Mouse (Mus musculus) hindbrain, embryonic 12.5 days (tissue): ENCODE results near the gene Ppp6r2. TPM values are rescaled to one million over a fixed set of nuclear protein-coding genes. Genes with fewer than 3 reads are reported as not detected.

Source experiments
- ATAC-seq: fragments of 200-750 bp; cut with Nextera tagmentation; 2 replicates; pipeline ENCODE4 v1.8.0; 2017; ENCODE audit warnings: moderate TSS enrichment; ENCODE audit not compliant: low FRiP score
- H3K27ac ChIP-seq: fragments of 300-500 bp; sonication (generic); 2 replicates; pipeline ENCODE4 v1.5.1; 2016; ENCODE audit warnings: mild to moderate bottlenecking
- H3K27me3 ChIP-seq: fragments of 300-500 bp; sonication (generic); 2 replicates; pipeline ENCODE4 v1.6.1; 2016; ENCODE audit warnings: mild to moderate bottlenecking
- H3K36me3 ChIP-seq: fragments of 300-500 bp; sonication (generic); 2 replicates; pipeline ENCODE4 v1.6.1; 2016; ENCODE audit warnings: mild to moderate bottlenecking
- H3K4me1 ChIP-seq: fragments of 300-500 bp; sonication (generic); 2 replicates; pipeline ENCODE4 v1.6.1; 2016
- H3K4me2 ChIP-seq: fragments of 300-500 bp; sonication (generic); replicated peaks from 2 replicates; pipeline ENCODE4 v1.6.1; 2016; ENCODE audit warnings: mild to moderate bottlenecking
- H3K4me3 ChIP-seq: fragments of 300-500 bp; sonication (generic); 2 replicates; pipeline ENCODE4 v1.5.1; 2016; ENCODE audit warnings: mild to moderate bottlenecking
- H3K9ac ChIP-seq: fragments of 300-500 bp; sonication (generic); 2 replicates; pipeline ENCODE4 v1.6.1; 2016; ENCODE audit warnings: mild to moderate bottlenecking, moderate library complexity
- H3K9me3 ChIP-seq: fragments of 300-500 bp; sonication (generic); replicated peaks from 2 replicates; pipeline ENCODE4 v1.6.1; 2016; ENCODE audit warnings: mild to moderate bottlenecking
- WGBS: fragments of 180-500 bp; shearing (Covaris S2); methylation state at CpG from one replicate; pipeline ENCODE4 v1.1.7; 2016; 5-methylcytosine and 5-hydroxymethylcytosine counted together
- polyA plus RNA-seq: library from polyadenylated mRNA; unstranded; fragments of >200 nt; fragmentation: Nextera tagmentation; extraction: Ambion mirVana; gene quantifications from 2 replicates; pipeline ENCODE4 v1.2.1, GENCODE M21; 2016

Ppp6r2 gene
- polyA plus RNA-seq, 1 experiment from 2014 or later: 62.3 TPM

- Histone ChIP-seq H3K27me3 (no peaks in the 10 kb centered on the region), H3K36me3 (peaks cover 95% of the 10 kb centered on the region), H3K4me1 (no peaks in the 10 kb centered on the region), H3K9me3 (no peaks in the 10 kb centered on the region), H3K27ac (no peak overlapping the region), H3K4me3 (no peak overlapping the region), H3K9ac (no peak overlapping the region), H3K4me2 (no peak overlapping the region)
- 92% methylated on average over 13 of the region's 13 CpGs for WGBS
- ATAC-seq: no peak; the same call in 1 of the 2 replicates
Observed at GRCm38 (mm10) chr15:89300180-89300579, 88.8 kb downstream of the Ppp6r2 start.

- Histone ChIP-seq H3K27ac (no peak overlapping the region), H3K36me3 (peaks cover 95% of the 10 kb centered on the region)
- 97% methylated on average over 8 of the region's 8 CpGs for WGBS
Observed at GRCm38 (mm10) chr15:89300600-89300999, 89.2 kb downstream of the Ppp6r2 start.

GRCm38 (mm10) chr15:89305966-89306365 lies 94.6 kb downstream of the Ppp6r2 start:
- ATAC-seq: no peak
- Histone ChIP-seq H3K4me3 (no peak overlapping the region), H3K36me3 (peaks cover 67% of the 10 kb centered on the region), H3K9me3 (no peaks in the 10 kb centered on the region), H3K4me2 (no peak overlapping the region), H3K9ac (no peak overlapping the region), H3K27ac (no peak overlapping the region), H3K27me3 (no peaks in the 10 kb centered on the region), H3K4me1 (peaks cover 13% of the 10 kb centered on the region; the same call in 1 of the 2 replicates)
- WGBS: 64% methylated on average over 1 of the region's 1 CpGs

More at GRCm38 (mm10) chr15:89300600-89300999, 89.2 kb downstream of the Ppp6r2 start:
- no peak overlapping the region for H3K9ac ChIP-seq
- no peak overlapping the region for H3K4me2 ChIP-seq
- no peak overlapping the region for H3K4me3 ChIP-seq
- no peak for ATAC-seq
- no peaks in the 10 kb centered on the region for H3K27me3 ChIP-seq
- H3K9me3 ChIP-seq: no peaks in the 10 kb centered on the region
- no peaks in the 10 kb centered on the region for H3K4me1 ChIP-seq

GRCm38 (mm10) chr15:89307461-89307860 lies 96.1 kb downstream of the Ppp6r2 start:
- H3K9me3 ChIP-seq: no peaks in the 10 kb centered on the region
- ATAC-seq: no peak
- H3K4me1 ChIP-seq: peaks cover 17% of the 10 kb centered on the region; the same call in 1 of the 2 replicates
- H3K27me3 ChIP-seq: no peaks in the 10 kb centered on the region
- 94% methylated on average over 13 of the region's 13 CpGs for WGBS
- H3K36me3 ChIP-seq: peaks cover 52% of the 10 kb centered on the region
- no peak overlapping the region for H3K4me3 ChIP-seq
- H3K27ac ChIP-seq: no peak overlapping the region
- no peak overlapping the region for H3K9ac ChIP-seq
- H3K4me2 ChIP-seq: no peak overlapping the region

GRCm38 (mm10) chr15:89308406-89309139 lies 97.2 kb downstream of the Ppp6r2 start:
- no peaks in the 10 kb centered on the region for H3K27me3 ChIP-seq
- peaks cover 41% of the 10 kb centered on the region for H3K36me3 ChIP-seq
- H3K4me3 ChIP-seq: no peak overlapping the region
- no peak overlapping the region for H3K4me2 ChIP-seq
- peaks cover 26% of the 10 kb centered on the region for H3K4me1 ChIP-seq
- no peaks in the 10 kb centered on the region for H3K9me3 ChIP-seq
- WGBS: 90% methylated on average over 7 of the region's 7 CpGs
- no peak overlapping the region for H3K9ac ChIP-seq
- H3K27ac ChIP-seq: no peak overlapping the region
- ATAC-seq: no peak

- ATAC-seq: no peak
- no peak overlapping the region for H3K4me3 ChIP-seq
- no peak overlapping the region for H3K9ac ChIP-seq
- no peaks in the 10 kb centered on the region for H3K27me3 ChIP-seq
- no peaks in the 10 kb centered on the region for H3K9me3 ChIP-seq
- peaks cover 36% of the 10 kb centered on the region for H3K4me1 ChIP-seq
- no peak overlapping the region for H3K4me2 ChIP-seq
- peaks cover 26% of the 10 kb centered on the region for H3K36me3 ChIP-seq
- H3K27ac ChIP-seq: no peak overlapping the region
- WGBS: 79% methylated on average over 6 of the region's 6 CpGs
Observed at GRCm38 (mm10) chr15:89309962-89310498, 98.7 kb downstream of the Ppp6r2 start.

GRCm38 (mm10) chr15:89313359-89313758 lies 102.0 kb downstream of the Ppp6r2 start:
- Histone ChIP-seq H3K27ac (no peak overlapping the region), H3K27me3 (no peaks in the 10 kb centered on the region), H3K4me2 (peak overlapping the region; percentile 95), H3K4me1 (peaks cover 39% of the 10 kb centered on the region), H3K4me3 (peak overlapping the region; percentile 98; the same call in 1 of the 2 replicates), H3K9me3 (no peaks in the 10 kb centered on the region), H3K36me3 (no peaks in the 10 kb centered on the region), H3K9ac (0 out of 2 replicates have a peak overlapping the region, but pooled peaks have one; percentile 96)
- WGBS: 78% methylated on average over 4 of the region's 4 CpGs
- no peak for ATAC-seq

- 35% methylated on average over 3 of the region's 3 CpGs for WGBS
- Histone ChIP-seq H3K27ac (no peak overlapping the region), H3K4me1 (peaks cover 36% of the 10 kb centered on the region), H3K4me3 (peak overlapping the region; percentile 98), H3K9ac (peak overlapping the region; percentile 96), H3K36me3 (no peaks in the 10 kb centered on the region), H3K27me3 (no peaks in the 10 kb centered on the region), H3K4me2 (peak overlapping the region; percentile 95), H3K9me3 (no peaks in the 10 kb centered on the region)
- 0 out of 2 replicates have a peak, but pooled peaks have one; percentile 1 for ATAC-seq
Observed at GRCm38 (mm10) chr15:89314107-89314506, 102.8 kb downstream of the Ppp6r2 start.

- Histone ChIP-seq H3K4me3 (peak overlapping the region; percentile 98), H3K4me2 (peak overlapping the region; percentile 95), H3K27me3 (no peaks in the 10 kb centered on the region), H3K27ac (peak overlapping the region; percentile 44), H3K9ac (peak overlapping the region; percentile 96), H3K36me3 (no peaks in the 10 kb centered on the region), H3K9me3 (no peaks in the 10 kb centered on the region), H3K4me1 (peaks cover 36% of the 10 kb centered on the region)
- under 1% methylated on average over 58 of the region's 58 CpGs for WGBS
- ATAC-seq: peak; percentile 76
Observed at GRCm38 (mm10) chr15:89314511-89315189, 103.3 kb downstream of the Ppp6r2 start.

- peak within 1 kb of the TSS; percentile 95 for H3K4me2 ChIP-seq
- peak within 1 kb of the TSS; percentile 98 for H3K4me3 ChIP-seq
- H3K36me3 ChIP-seq: no peaks in the 10 kb centered on the region
- no peaks in the 10 kb centered on the region for H3K27me3 ChIP-seq
- peak within 1 kb of the TSS; percentile 96 for H3K9ac ChIP-seq
- H3K27ac ChIP-seq: peak within 1 kb of the TSS; percentile 62
- WGBS: under 1% methylated on average over 37 of the region's 37 CpGs
- H3K4me1 ChIP-seq: peaks cover 32% of the 10 kb centered on the region
- H3K9me3 ChIP-seq: no peaks in the 10 kb centered on the region
- peak; percentile 100 for ATAC-seq
Observed at GRCm38 (mm10) chr15:89315190-89315731, 103.9 kb downstream of the Ppp6r2 start, which contains the start of gene Sbf1. Gene Sbf1, minus strand, starts transcription at chr15:89315311.

GRCm38 (mm10) chr15:89316146-89316545 lies 104.8 kb downstream of the Ppp6r2 start:
- no peak overlapping the region for H3K4me3 ChIP-seq
- peaks cover 27% of the 10 kb centered on the region for H3K4me1 ChIP-seq
- 64% methylated on average over 11 of the region's 11 CpGs for WGBS

GRCm38 (mm10) chr15:89321264-89321663 lies 109.9 kb downstream of the Ppp6r2 start:
- ATAC-seq: no peak
- no peak overlapping the region for H3K9ac ChIP-seq
- WGBS: 77% methylated on average over 8 of the region's 8 CpGs

More at GRCm38 (mm10) chr15:89316146-89316545, 104.8 kb downstream of the Ppp6r2 start:
- Histone ChIP-seq H3K36me3 (no peaks in the 10 kb centered on the region), H3K27ac (no peak overlapping the region), H3K9ac (no peak overlapping the region), H3K9me3 (no peaks in the 10 kb centered on the region), H3K27me3 (no peaks in the 10 kb centered on the region), H3K4me2 (no peak overlapping the region)
- ATAC-seq: no peak

More at GRCm38 (mm10) chr15:89321264-89321663, 109.9 kb downstream of the Ppp6r2 start:
- no peak overlapping the region for H3K27ac ChIP-seq
- peaks cover 5% of the 10 kb centered on the region; the same call in 1 of the 2 replicates for H3K4me1 ChIP-seq
- H3K9me3 ChIP-seq: no peaks in the 10 kb centered on the region
- no peaks in the 10 kb centered on the region for H3K36me3 ChIP-seq
- H3K27me3 ChIP-seq: peaks cover 15% of the 10 kb centered on the region
- H3K4me3 ChIP-seq: no peak overlapping the region
- H3K4me2 ChIP-seq: no peak overlapping the region
